ENCODE assay signal across 9 mouse cellular contexts in the genomic region with DNA sequence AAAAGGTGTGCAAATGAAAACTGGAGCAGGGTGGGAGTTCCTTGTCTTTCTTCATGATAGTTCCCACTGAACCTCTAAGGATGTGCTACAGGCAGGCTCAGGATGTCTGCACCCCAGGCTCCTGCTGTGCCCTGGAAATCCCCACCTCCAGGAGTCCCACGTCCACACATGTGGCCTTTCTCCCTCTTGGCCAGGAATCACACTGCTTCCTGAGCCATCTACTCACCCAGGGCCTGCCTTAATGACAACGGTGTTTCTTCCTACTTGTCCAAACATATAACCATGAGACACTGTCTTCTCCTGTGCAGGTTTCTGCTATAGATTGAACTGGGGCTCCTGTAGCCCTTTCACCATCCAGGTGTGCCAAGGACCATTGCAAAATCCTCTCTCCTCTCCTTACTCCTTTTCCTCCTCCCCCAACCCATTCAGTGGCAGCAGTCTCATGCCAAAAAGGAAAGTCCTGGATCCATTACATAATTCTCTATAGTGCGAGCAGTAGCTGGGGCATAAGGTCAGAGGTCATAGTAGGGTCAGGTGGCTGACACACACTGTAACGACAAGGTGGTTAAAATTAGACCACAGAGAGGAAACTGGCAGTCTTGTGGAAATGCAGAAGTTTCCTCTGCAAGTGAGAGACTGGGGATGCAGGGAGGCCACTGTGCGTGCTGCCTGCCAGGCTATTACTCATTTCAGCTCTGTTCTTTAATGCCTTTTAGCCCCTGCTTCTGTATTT. TPM values are rescaled to one million over a fixed set of nuclear protein-coding genes. Genes with fewer than 3 reads are reported as not detected.
DNase-seq lines count a peak whose midpoint lies in the region; ATAC-seq and TF ChIP-seq lines count a peak whose summit lies in the region.
"Had no signal": no experiment of that assay in that cellular context is flagged by ENCODE, and none has a peak within 500 bp of the region (broad histone marks: within the 10 kb centered on the region; RNA-seq: fewer than 3 reads in every experiment).

No protein-coding gene starts in this region.

- H3K27ac ChIP-seq in liver, embryonic 11.5 days (ENCODE audit: low read depth, low read length) = peak overlapping the region; percentile 36; the same call in 1 of the 2 replicates
- H3K27ac ChIP-seq in heart, adult 2 months = peak overlapping the region; percentile 90
- H3K27ac ChIP-seq in limb, embryonic 11.5 days (replicated peaks; ENCODE audit: low read depth, low read length) = no peak overlapping the region
- peak overlapping the region; percentile 48 for H3K27ac ChIP-seq in small intestine, adult 2 months (ENCODE audit: insufficient read depth, low read depth, low read length)

- no peak for TF ChIP-seq POLR2A in heart, adult 2 months (IDR thresholded peaks at IDR 0.05; ENCODE audit: insufficient read depth, low read depth, low read length)
- TF ChIP-seq POLR2A in small intestine, adult 2 months (IDR thresholded peaks at IDR 0.05; ENCODE audit: low read depth, low read length) = no peak

- H3K4me2 ChIP-seq in liver, embryonic 11.5 days = no peak overlapping the region
- H3K4me2 ChIP-seq in limb, embryonic 11.5 days (ENCODE audit: low read depth, severe bottlenecking) = no peak overlapping the region

- no peak for DNase-seq in liver, embryonic 11.5 days (ENCODE audit: low spot score)
- DNase-seq in liver = no peak
- peak; percentile 41 to 52 for DNase-seq in heart, adult 2 months
- DNase-seq in limb, embryonic 11.5 days (ENCODE audit: low spot score) = peak; percentile 43
- no peak for DNase-seq in gastrocnemius, postnatal 14 days
- no peak for DNase-seq in layer of hippocampus, postnatal 25 days (ENCODE audit: extremely low spot score in 1 of 2, low spot score in 1 of 2)

- no peak for TF ChIP-seq EP300 in heart, adult 2 months (IDR thresholded peaks at IDR 0.05; ENCODE audit: insufficient read depth, low read depth, low read length)

- 27% methylated on average over 5 of the region's 5 CpGs for WGBS in liver, embryonic 11.5 days
- WGBS in heart, adult 2 months = 20% methylated on average over 5 of the region's 5 CpGs
- WGBS in limb, embryonic 11.5 days = 33% methylated on average over 5 of the region's 5 CpGs
- 47% methylated on average over 5 of the region's 5 CpGs for WGBS in small intestine, adult 2 months

- intact Hi-C loops in heart, adult 2 months (cut with DNase I) = loop anchor here (2.0 kb wide), 1 partner anchor 20 kb away; no protein-coding TSS in a partner anchor
- intact Hi-C loops in gastrocnemius, postnatal 14 days (cut with DNase I; ENCODE audit: low total_unique reads) = no loop called here

- no peak overlapping the region for H3K4me3 ChIP-seq in liver, embryonic 11.5 days (ENCODE audit: low read depth, low read length)
- no peak overlapping the region for H3K4me3 ChIP-seq in heart, adult 2 months
- H3K4me3 ChIP-seq in limb, embryonic 11.5 days (ENCODE audit: low read depth, low read length) = no peak overlapping the region
- H3K4me3 ChIP-seq in small intestine, adult 2 months (ENCODE audit: low read depth, low read length) = no peak overlapping the region
- H3K4me3 ChIP-seq: myocyte had no signal

- H3K36me3 ChIP-seq in liver, embryonic 11.5 days (ENCODE audit: control insufficient read depth, insufficient read depth, low read length) = no peaks in the 10 kb centered on the region
- H3K36me3 ChIP-seq in heart, adult 2 months (ENCODE audit: control insufficient read depth, insufficient read depth, low read length) = peaks cover 22% of the 10 kb centered on the region
- no peaks in the 10 kb centered on the region for H3K36me3 ChIP-seq in limb, embryonic 11.5 days (ENCODE audit: control insufficient read depth, insufficient read depth, low read length)
- no peaks in the 10 kb centered on the region for H3K36me3 ChIP-seq in small intestine, adult 2 months (ENCODE audit: control insufficient read depth, insufficient read depth, low read length)

- H3K27me3 ChIP-seq in liver, embryonic 11.5 days (replicated peaks; ENCODE audit: control insufficient read depth, insufficient read depth, low read length) = no peaks in the 10 kb centered on the region
- no peaks in the 10 kb centered on the region for H3K27me3 ChIP-seq in heart, adult 2 months (ENCODE audit: control insufficient read depth, insufficient read depth, low read length)
- no peaks in the 10 kb centered on the region for H3K27me3 ChIP-seq in limb, embryonic 11.5 days (ENCODE audit: control insufficient read depth, insufficient read depth, low read length)
- no peaks in the 10 kb centered on the region for H3K27me3 ChIP-seq in small intestine, adult 2 months (ENCODE audit: control insufficient read depth, insufficient read depth, low read length)

- H3K79me2 ChIP-seq in heart, adult 2 months (replicated peaks; ENCODE audit: control insufficient read depth, insufficient read depth, low read length) = no peaks in the 10 kb centered on the region

- H3K9ac ChIP-seq in liver, embryonic 11.5 days (ENCODE audit: low read depth, low read length) = no peak overlapping the region
- 0 out of 2 replicates have a peak overlapping the region, but pooled peaks have one; percentile 9 for H3K9ac ChIP-seq in heart, adult 2 months (ENCODE audit: low read depth, low read length)
- H3K9ac ChIP-seq in limb, embryonic 11.5 days (ENCODE audit: low read length) = no peak overlapping the region

- TF ChIP-seq CTCF in heart, adult 2 months (IDR thresholded peaks at IDR 0.05) = no peak
- TF ChIP-seq CTCF in small intestine, adult 2 months (IDR thresholded peaks at IDR 0.05; ENCODE audit: extremely low read depth, insufficient read length, insufficient replicate concordance, low read depth, low read length) = no peak

- H3K9me3 ChIP-seq in liver, embryonic 11.5 days (ENCODE audit: control insufficient read depth, low read length) = no peaks in the 10 kb centered on the region
- H3K9me3 ChIP-seq in limb, embryonic 11.5 days (ENCODE audit: control insufficient read depth, low read length) = no peaks in the 10 kb centered on the region

- 0 out of 2 replicates have a peak, but pooled peaks have one; percentile 34 for ATAC-seq in liver, embryonic 11.5 days (replicated peaks; ENCODE audit: low FRiP score)
- no peak for ATAC-seq in limb, embryonic 11.5 days (ENCODE audit: insufficient number of reproducible peaks, low FRiP score, low TSS enrichment, low read depth)
- ATAC-seq in megakaryocyte-erythroid progenitor cell, adult 5-6 weeks (replicated peaks; ENCODE audit: low FRiP score, low TSS enrichment, poor library complexity, severe bottlenecking) = no peak

- H3K4me1 ChIP-seq in liver, embryonic 11.5 days (replicated peaks; ENCODE audit: control insufficient read depth, insufficient read depth, low read length) = peaks cover 54% of the 10 kb centered on the region
- peaks cover 57% of the 10 kb centered on the region for H3K4me1 ChIP-seq in heart, adult 2 months (ENCODE audit: control insufficient read depth, insufficient read depth, low read length)
- H3K4me1 ChIP-seq in limb, embryonic 11.5 days (ENCODE audit: control insufficient read depth, insufficient read depth, low read length) = peaks cover 70% of the 10 kb centered on the region
- peaks cover 6% of the 10 kb centered on the region; the same call in 1 of the 2 replicates for H3K4me1 ChIP-seq in small intestine, adult 2 months (ENCODE audit: control insufficient read depth, insufficient read depth, insufficient read length, low read length)

RNA-seq across cellular contexts. Expression of gene Hic1, which starts 32.5 kb away (rescaled TPM):
- 2.7 and 3.2 TPM in 2 replicates for polyA plus RNA-seq in liver, embryonic 11.5 days (2014; fragmentation: Nextera tagmentation; extraction: Ambion mirVana)
- 10 to 100 TPM; 12.6 to 13.6 TPM for total RNA-seq in heart, adult 2 months (2021)
- polyA plus RNA-seq in heart, adult 2 months (2012; rRNA removed) = 15.5 and 19.6 TPM in 2 replicates
- polyA plus RNA-seq in limb, embryonic 11.5 days (2014; fragmentation: Nextera tagmentation; extraction: Ambion mirVana) = 4.1 and 4.5 TPM in 2 replicates
- 22.9 and 29.6 TPM in 2 replicates for polyA plus RNA-seq in small intestine, adult 2 months (2012; rRNA removed)
- total RNA-seq in gastrocnemius, postnatal 14 days (2021) = 10 to 100 TPM; 12.3 to 18.9 TPM
- total RNA-seq in megakaryocyte-erythroid progenitor cell, adult 5-6 weeks (2014; fragmentation: Nextera tagmentation) = 0.17 TPM in 1 of 2 replicates, not detected in the other
- total RNA-seq in megakaryocyte-erythroid progenitor cell, adult 5-6 weeks (2017) = 0.52 TPM in 1 of 2 replicates, not detected in the other
- total RNA-seq in layer of hippocampus, postnatal 25 days (2021) = 1 to 10 TPM; 2.5 to 3.2 TPM

RNA-seq across cellular contexts. Expression of gene Ovca2, which starts 41.8 kb away (rescaled TPM):
- 24.9 and 32.1 TPM in 2 replicates for polyA plus RNA-seq in liver, embryonic 11.5 days (2014; fragmentation: Nextera tagmentation; extraction: Ambion mirVana)
- 1 to 10 TPM; 5.7 to 6.1 TPM for total RNA-seq in heart, adult 2 months (2021)
- 11.1 and 16.7 TPM in 2 replicates for polyA plus RNA-seq in heart, adult 2 months (2012; rRNA removed)
- 38.2 and 39.8 TPM in 2 replicates for polyA plus RNA-seq in limb, embryonic 11.5 days (2014; fragmentation: Nextera tagmentation; extraction: Ambion mirVana)
- polyA plus RNA-seq in small intestine, adult 2 months (2012; rRNA removed) = 12.8 and 14.2 TPM in 2 replicates
- total RNA-seq in gastrocnemius, postnatal 14 days (2021) = 1 to 10 TPM; 3.6 to 4.1 TPM
- 18.8 and 21.3 TPM in 2 replicates for total RNA-seq in megakaryocyte-erythroid progenitor cell, adult 5-6 weeks (2014; fragmentation: Nextera tagmentation)
- 17.6 and 29.0 TPM in 2 replicates for total RNA-seq in megakaryocyte-erythroid progenitor cell, adult 5-6 weeks (2017)
- 10 to 100 TPM; 18.2 to 18.3 TPM for total RNA-seq in layer of hippocampus, postnatal 25 days (2021)

RNA-seq across cellular contexts. Expression of gene Dph1, which starts 54.2 kb away (rescaled TPM):
- polyA plus RNA-seq in liver, embryonic 11.5 days (2014; fragmentation: Nextera tagmentation; extraction: Ambion mirVana) = 30.3 and 34.0 TPM in 2 replicates
- total RNA-seq in heart, adult 2 months (2021) = 10 to 100 TPM in 1 of 2 experiments, 1 to 10 TPM in 1; 8.5 to 11.6 TPM
- polyA plus RNA-seq in heart, adult 2 months (2012; rRNA removed) = 21.7 and 32.9 TPM in 2 replicates
- 24.1 and 25.5 TPM in 2 replicates for polyA plus RNA-seq in limb, embryonic 11.5 days (2014; fragmentation: Nextera tagmentation; extraction: Ambion mirVana)
- 9.9 and 13.7 TPM in 2 replicates for polyA plus RNA-seq in small intestine, adult 2 months (2012; rRNA removed)
- total RNA-seq in gastrocnemius, postnatal 14 days (2021) = 1 to 10 TPM; 6.6 to 6.9 TPM
- 22.3 and 25.0 TPM in 2 replicates for total RNA-seq in megakaryocyte-erythroid progenitor cell, adult 5-6 weeks (2014; fragmentation: Nextera tagmentation)
- total RNA-seq in megakaryocyte-erythroid progenitor cell, adult 5-6 weeks (2017) = 13.3 and 14.2 TPM in 2 replicates
- total RNA-seq in layer of hippocampus, postnatal 25 days (2021) = 10 to 100 TPM; 35.4 to 36.1 TPM

RNA-seq across cellular contexts. Expression of gene Rtn4rl1, which starts 56.8 kb away (rescaled TPM):
- 1.7 and 2.9 TPM in 2 replicates for polyA plus RNA-seq in liver, embryonic 11.5 days (2014; fragmentation: Nextera tagmentation; extraction: Ambion mirVana)
- total RNA-seq in heart, adult 2 months (2021) = 1 to 10 TPM; 8.4 to 9.4 TPM
- 7.5 and 10.4 TPM in 2 replicates for polyA plus RNA-seq in heart, adult 2 months (2012; rRNA removed)
- polyA plus RNA-seq in limb, embryonic 11.5 days (2014; fragmentation: Nextera tagmentation; extraction: Ambion mirVana) = 0.75 and 0.78 TPM in 2 replicates
- polyA plus RNA-seq in small intestine, adult 2 months (2012; rRNA removed) = 8.6 and 11.8 TPM in 2 replicates
- total RNA-seq in gastrocnemius, postnatal 14 days (2021) = 1 to 10 TPM; 2.1 to 3.0 TPM
- total RNA-seq in megakaryocyte-erythroid progenitor cell, adult 5-6 weeks (2014; fragmentation: Nextera tagmentation) = not detected in 2 replicates
- total RNA-seq in megakaryocyte-erythroid progenitor cell, adult 5-6 weeks (2017) = 0.80 TPM in 1 of 2 replicates, not detected in the other
- 100 to 1,000 TPM in 1 of 2 experiments, 10 to 100 TPM in 1; 94.7 to 106 TPM for total RNA-seq in layer of hippocampus, postnatal 25 days (2021)

Comparison
In these comparisons a context has a peak if more than half of its experiments do, and no peak if none do; other contexts are left out.
1. DNase-seq: peak in heart, adult 2 months (2 of 2) and limb, embryonic 11.5 days (single experiment); none in liver, embryonic 11.5 days (single experiment), liver (single experiment), gastrocnemius, postnatal 14 days (single experiment) and layer of hippocampus, postnatal 25 days (0 of 2).